Mouse (Mus musculus): Measurements from ENCODE around the gene Hadha.

DNA sequence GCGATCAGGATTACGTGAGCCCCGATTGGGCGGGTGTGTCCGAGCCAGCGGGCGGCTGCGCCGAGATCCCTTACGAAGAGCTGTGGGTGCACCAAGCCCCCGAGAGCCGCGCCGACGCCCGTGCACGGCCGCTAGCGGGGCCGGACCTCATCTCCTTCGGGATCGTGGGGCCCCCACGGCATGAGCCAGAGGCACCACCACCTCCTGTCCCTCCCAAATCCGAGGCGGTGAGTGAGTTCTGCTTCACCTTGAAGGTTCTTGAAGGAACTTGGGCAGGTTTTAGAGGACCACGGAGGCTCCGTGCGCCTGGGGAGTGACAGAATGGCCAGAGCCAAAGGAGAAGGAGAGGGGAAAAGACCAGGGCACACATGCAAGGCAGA, 40.2 kb downstream of the Hadha start:
- TF ChIP-seq POLR2A (IDR thresholded peaks at IDR 0.05; ENCODE audit: borderline replicate concordance, extremely low read depth, low read depth, low read length) = no peak
- TF ChIP-seq CTCF (IDR thresholded peaks at IDR 0.05; ENCODE audit: insufficient read depth, low read length) = no peak

All from lung, adult 2 months (tissue).